Mouse (Mus musculus) heart, postnatal 4 days (tissue): ENCODE measurements around the gene Gm49380. TPM values are rescaled to one million over a fixed set of nuclear protein-coding genes. Genes with fewer than 3 reads are reported as not detected.

Experiments used
- DNase-seq: peaks from one replicate; pipeline ENCODE4 v3.0.0; 2021
- total RNA-seq, 2 experiments: library from RNA; stranded (reverse); gene quantifications; 2 replicates each; pipeline ENCODE4 v1.2.3; 2021

The Gm49380 gene
- total RNA-seq, 2 experiments from 2014 or later: not detected

DNA sequence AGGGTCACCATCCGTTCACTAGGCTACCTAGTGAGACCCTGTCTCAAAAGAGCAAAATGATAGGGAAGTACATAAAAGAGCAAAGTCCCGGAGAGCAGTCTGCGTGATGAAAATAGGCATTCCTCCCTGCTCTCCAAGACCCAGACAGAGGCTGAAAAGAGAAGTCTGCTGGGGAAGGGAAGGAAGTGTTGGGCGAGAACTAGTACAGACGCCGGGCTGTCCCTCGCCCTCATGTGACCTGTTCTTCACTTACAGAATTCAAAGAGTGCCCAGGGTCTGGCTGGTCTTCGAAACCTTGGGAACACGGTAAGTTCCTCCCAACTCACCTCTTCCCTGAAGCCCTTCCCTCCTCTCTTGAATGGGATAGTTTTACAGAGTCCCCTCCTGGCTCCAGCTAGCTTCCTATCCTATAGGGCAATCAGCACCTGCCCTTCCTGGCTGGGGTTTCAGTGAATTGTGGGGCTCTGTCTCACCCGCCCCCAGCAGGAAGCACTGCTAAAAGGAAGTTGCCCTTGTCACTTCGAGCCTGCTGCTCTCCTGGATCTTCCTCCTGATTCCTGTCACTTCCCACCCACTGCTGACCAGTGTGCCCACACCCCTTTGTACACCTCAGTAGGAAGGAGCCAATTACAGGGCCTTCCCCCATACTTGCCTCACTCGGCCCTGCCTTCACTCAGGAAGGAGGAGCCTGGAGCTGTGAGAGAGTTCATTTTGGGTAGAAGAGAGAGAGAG is 24.3 kb downstream of the Gm49380 start:
- DNase-seq: no peak

DNA sequence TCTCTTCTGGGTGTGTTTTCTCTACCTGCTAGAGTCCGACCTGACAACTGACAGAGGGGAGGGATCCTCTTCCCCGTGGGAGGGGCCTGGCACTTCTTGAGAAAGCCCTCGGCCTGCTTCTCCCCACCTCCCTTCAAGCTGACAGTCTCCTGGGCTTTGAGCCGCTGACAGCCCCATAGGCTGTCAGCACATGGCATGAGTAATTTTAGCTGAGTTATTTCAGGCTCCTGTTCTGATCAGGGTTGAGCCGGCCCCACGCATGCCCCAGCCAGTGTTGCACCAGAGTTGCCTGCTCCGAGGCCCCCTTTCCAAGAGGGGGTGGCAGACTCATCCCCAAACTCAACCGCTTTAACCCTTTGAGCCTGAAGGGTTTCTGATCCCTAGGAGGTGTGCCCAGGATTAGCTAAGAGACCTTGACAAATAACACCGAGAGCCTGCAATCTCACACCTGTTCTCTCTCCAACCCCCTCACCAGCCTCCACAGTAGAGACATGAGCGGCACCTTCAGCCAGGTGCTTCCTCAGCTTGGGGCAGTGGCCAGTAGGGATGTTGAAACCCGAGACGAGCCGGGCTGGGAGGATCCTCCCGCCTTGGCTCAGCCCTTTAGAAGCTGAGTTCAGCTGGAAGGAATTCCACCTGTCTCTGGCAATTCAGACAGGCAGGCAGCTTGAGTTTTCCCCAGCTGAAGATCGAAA is 25.4 kb downstream of the Gm49380 start:
- DNase-seq: peak; percentile 71

DNA sequence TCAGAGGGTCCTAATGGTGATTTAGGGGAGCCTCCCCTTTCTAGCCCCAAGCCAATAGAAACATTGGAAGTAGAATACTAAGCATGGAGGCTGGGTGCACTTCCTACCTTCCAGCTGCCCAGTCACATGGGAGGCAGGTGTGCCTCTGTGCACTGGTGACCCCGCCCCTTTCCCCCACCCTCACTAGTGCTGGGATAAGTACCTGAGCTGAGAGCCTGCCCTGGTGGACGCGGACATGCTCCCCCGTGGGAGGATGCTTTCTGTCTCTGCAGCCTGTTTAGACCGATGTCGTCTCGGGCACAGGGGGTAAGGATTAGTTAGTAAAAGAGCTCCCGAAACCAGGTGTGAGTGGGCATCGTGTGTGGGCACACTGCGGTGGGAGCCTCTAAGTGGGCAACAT is 26.3 kb downstream of the Gm49380 start:
- no peak for DNase-seq

DNA sequence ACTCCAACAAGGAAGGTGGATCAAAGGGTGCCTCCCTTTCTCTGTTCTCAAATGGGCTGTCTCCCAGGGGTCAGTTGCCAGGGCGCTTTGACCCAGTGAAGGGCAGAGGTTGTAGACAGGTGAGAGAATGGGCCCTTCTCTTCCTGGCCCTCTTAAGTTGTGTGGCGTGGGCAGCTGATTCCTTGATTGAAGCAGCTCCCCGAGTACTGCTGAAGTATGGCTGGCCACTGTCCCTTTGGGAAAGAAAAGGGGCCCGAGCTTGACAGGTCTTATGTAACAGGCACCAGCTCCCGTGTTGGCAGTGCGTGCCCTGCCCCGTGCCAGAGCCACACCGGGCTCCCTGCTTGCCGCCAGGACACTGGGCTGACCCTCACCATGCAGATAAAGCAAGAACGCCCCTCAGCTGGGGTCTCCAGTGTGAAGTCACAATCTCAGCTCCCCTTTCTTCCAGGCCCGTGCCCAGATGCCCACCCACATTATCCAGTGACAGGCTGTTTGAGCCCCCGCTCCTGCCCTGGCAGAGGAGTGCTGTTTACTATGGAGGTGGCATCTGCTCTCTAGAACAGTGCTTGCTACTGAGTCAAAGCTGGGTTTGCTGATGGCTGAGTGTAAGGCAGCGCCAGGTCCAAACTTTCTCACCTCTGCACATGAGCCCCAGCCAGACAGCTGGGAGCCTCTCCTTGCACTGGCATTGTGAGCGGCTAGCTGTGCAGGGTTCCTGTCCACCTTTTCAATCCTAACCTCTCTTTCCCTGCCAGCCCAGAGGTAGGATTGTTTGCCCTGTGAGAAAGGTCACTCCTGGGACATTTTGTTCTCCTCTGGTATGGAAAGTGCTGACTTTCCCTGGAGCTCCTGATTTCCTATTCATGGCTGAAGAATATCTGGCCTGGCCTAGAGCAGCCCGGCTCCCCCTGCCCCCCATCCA is 27.3 kb downstream of the Gm49380 start:
- DNase-seq: peak; percentile 72

DNA sequence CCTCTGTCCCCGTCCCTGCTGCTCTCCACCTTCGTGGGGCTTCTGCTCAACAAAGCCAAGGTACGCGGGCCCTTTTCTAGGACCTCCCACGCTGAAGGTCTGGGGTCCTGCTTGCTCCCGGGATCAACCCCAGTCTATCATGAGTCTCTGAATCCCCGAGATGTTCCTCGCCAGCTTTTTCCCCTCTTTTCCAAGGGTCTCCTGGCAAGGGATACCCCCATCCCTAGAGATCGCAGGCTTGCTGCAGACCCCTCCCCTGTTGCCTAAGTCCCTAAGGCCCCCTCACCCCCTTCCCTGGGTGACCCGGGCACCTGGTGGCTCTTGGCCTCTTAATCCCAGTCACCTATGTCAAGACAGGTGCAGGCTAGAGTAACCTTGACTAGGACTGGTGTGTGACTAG is 28.0 kb downstream of the Gm49380 start:
- no peak for DNase-seq

DNA sequence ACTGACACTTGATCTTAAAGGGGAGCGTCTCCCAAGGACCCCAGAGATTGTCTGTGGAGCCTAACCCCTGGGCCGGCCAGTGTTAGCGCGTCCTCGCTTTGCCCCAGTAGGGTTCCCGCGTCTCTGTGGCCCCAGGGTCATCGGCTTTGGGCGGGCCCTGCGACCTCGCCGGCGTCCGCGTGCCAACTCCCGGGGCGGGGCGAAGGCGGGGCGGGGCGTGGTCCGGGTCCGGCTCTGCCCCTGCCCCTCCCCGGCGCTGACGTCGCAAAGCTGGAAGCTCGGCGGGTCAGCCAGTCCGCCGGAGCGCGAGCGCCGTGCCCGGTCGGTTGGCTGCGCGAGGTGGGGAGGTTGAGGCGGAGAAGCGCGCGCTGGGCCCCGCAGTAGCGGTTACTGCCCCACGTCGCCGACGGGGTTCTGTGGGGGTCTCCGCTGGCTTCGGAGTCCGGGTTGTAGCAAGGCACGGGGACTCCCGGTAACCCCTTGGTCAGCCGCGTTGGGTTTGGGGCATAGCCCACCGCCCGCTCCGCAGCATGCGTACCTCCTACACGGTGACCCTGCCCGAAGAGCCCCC is 28.6 kb downstream of the Gm49380 start:
- DNase-seq: peak; percentile 96

DNA sequence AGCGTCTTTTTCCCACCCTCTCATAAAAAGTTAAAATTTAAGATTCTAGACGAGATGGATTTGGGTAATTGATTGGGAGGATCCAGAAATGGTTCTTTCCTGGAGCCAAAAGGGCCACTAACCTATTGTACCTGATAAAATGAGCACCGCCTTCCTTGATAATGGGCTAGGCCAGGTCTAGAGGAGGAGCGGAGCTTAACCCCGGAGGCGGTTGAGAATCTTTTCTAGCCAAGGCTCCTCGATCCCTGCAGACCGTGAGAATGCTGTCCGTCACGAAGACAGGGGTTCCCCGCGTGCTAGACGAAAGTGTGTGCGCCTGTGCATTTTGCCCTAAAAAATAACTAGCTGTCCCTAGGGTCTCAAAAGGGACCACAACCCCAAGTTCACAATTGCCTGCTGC is 29.1 kb downstream of the Gm49380 start:
- no peak for DNase-seq

DNA sequence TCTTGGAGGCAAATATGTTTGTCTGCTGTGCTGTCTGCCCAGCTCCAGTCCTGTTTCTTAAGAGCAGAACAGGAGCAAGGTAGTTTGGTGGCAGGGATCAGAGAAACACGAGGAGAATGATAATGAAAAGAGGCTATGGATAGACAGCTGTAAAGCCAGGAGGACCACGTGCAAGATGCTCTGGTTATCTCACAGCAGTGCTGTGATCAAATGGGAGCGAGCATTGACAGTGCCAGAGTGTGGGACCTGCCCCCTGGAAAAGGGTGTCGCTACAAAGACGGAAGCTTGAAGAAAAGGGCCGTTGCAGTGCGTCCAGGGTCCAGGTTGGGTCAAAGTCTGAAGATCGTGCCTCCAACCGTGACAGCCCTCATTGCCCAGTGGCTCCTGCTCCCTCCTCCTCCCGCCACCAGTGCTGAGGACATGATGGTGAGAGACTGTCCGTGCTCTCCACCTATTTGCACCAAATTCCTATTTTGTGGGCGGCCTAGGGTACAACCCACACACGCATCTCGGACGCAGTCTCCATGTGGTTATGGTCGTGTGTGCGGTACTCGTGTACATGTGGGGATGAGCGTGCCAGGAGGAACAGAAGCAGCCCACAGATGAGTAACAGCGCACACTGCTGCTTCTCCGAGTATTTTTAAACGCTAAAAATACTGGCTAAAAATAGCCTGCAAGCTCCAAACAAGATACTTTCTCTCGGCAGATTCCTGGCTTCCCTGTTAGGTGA is 29.7 kb downstream of the Gm49380 start:
- no peak for DNase-seq

DNA sequence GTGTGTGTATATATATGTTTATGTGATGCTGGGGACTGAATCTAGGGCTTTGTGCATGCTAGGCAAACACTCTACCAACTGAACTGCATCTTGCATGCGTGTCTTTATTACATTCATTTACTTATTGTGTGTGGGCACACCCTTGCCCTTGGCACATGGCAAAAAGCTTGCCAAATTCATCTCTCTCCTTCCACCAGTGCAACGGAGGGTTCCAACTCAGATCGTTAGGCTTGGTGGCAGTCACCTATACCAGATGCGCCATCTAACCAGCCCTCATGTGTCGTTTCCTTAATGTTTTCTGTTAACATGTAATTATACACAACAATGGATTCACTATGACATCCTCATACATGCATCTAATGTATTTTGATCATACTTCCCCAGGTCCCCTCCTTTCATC is 31.0 kb downstream of the Gm49380 start:
- no peak for DNase-seq

DNA sequence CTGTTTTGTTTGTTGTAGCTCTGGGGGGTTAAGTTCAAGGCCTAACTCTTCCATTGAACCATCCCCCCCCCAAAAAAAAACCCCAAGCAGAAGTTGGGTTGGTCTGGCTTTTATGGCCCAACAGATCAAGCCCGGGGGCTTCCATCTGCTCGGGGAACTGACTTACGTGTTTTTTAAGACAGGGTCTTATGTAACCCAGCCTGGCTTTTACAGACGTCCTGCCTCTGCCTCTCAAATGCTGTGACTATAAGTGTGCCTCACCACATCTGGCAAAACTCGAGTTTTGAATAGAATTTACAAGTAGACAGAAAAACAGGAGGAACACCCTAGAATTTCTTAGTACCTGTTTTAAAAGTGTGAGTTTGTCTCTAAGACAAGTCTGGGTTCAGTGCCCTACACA is 31.7 kb downstream of the Gm49380 start:
- DNase-seq: no peak

DNA sequence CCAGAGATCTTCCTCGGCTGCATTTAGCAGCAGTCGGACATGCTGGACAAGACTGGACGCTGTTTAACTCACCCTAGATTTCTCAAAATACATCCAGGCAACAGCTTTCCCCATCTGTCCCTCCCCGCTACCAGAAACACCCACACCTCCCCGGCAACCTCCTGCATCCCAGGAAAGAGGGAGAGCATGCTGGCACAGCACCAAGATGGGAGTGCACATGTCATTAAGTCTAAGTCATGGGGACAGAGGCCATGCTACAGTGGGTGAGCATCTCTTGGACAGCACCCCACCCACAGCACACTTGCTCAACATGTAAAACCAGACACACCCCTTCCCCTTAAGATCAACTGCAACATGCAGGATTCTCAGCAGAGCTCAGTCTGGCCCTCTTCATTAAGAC is 32.3 kb downstream of the Gm49380 start:
- DNase-seq: peak; percentile 68

DNA sequence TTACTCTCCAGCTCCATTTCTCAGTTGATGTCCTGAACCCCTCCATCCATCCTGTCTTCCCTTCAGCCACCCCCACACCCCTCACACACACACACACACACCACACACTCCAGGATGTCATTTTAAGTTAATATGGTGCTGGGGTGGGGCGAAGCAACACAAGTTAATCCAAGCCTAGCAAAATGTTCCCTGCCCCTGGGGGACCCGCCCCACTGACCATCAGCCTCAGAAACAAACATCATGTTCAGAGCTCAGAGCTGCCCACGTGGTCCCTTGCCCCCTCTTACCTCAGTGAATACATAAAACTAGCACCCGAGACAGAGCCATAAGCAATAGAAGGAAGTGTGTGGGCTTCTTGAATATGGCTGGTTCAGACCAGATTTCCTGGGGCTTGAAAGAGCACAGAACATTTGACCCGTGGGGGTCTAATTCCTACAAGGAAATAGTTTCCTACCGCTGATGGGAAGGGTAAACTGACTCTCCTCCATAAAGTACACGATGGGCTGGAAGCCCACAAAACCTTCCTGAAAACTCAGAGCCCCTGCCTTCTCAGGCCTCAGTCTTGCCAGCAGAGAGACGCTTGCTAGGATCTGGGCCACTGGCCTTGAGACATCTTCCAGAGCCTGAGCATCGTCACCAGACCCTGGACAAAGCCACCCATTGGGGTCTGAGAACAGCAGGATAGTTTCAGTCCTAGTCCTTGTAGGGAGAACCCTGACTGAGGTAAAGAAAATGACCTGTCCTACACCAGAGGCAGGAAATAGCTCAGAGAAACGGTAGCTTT is 33.1 kb downstream of the Gm49380 start:
- DNase-seq: no peak

DNA sequence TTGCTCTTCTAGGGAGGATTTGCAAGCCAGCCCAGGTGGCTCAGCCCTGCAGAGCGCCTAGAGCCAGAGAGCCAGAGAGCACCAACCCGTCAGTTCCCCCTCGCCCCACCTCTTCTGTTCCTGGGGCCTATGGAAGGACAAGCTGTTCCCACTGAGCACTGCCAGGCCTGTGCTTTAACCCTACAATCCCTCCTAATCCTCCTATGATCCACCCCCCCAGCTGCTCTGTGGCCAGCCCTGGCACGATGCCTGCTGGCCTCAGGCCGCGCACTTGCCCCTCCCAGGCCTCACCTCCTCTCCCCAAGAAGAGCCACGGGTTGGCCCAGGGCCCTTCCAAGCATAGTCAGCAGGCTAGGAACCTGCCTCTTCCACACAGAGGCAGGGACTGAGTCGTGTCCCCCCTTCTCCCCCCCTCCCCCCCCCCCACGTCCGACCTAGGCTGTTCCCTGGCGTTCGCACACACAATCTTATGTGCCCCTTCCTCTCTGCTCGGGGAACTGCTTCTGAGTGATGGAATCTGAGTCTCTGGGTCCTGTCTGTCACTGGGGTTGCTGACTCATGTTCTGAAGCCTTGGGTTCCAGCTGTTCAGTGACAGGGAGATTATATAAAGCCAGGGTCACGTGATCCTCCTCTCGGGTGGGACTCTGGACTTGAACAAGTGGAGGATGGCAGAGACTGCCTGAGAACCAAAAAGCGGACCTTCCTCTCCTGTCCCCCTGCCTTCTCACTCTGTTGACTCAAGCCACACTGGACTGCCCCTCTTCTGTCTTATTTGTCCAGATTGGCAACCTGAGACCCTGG is 34.1 kb downstream of the Gm49380 start:
- peak; percentile 90 for DNase-seq

DNA sequence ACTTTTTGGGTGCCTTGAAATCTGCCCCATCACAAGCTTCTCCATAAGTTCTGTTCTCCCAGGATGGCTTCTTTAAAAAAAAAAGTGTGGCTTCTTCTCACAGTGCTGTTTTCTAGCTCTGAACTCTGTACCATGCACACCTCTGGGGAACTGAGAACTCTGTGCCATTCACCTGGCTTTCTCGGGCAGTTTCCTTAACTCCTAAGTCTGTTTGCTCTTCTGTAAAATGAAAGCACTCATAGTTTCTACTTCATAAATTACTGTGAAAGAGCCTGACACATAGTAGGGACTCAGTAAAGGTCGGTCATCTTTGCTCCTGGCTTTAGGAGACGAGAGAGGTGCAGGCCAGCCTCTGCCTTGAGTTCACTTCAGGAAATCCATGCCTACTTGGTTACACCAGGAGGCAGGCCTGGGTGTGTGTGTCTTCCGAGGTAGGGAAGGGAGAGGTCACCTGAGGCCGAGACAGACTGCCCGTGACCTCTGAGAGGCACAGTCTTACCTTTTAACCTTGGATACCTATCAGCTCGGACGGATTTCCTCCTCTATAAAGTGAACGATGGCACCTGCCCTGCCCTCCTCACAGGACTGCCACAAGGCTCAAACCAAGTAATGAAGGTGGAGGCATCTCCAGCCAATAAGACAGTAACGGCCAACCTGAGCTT is 35.0 kb downstream of the Gm49380 start:
- DNase-seq: no peak

DNA sequence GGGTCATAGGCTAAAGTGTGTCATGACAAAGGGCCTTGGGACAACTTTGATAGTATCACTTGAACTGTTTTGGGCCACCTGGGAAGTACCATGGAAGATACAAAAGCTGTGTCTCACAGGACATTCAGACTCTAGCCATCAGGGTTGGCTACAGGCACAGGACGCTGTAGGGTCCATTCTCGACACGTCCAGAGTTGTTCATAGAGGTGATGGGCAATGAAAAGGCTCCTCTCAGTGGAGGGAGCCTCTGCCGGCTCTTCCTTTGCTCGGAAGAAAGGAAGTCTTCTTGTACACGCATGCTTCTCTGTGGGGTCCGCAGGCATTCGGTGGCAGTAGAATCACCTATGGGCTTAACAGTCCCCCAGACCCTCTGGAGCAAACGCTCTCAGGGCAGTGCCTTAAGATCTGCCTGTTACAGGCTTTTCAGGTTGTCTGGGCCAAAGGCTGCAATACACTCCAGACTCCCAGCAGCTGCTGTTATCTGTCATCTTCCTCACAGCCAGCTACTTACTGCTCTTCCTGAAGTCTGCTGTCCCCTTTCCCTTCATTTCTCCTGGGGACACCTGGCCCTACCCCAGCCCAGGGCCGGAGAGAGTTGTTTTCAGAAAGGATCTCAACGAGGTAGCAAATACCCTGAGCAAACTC is 35.9 kb downstream of the Gm49380 start:
- DNase-seq: no peak

DNA sequence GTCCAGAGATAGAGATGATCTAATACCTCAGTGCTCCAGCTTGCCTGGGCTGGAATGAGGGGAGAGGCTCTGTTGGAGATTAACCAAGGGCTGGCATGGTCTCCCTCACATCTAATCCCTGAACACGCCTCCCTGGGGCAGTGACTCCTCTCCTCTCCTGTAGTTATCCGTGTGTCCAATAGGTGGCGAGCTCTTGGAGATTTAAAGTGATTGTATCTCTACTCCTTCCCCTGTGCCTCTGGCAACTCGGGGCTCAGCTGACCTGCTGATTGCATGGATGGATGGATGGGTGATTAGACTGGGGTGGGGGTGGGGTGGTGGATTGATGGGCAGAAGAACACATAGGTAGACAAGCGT is 36.6 kb downstream of the Gm49380 start:
- peak; percentile 76 for DNase-seq

DNA sequence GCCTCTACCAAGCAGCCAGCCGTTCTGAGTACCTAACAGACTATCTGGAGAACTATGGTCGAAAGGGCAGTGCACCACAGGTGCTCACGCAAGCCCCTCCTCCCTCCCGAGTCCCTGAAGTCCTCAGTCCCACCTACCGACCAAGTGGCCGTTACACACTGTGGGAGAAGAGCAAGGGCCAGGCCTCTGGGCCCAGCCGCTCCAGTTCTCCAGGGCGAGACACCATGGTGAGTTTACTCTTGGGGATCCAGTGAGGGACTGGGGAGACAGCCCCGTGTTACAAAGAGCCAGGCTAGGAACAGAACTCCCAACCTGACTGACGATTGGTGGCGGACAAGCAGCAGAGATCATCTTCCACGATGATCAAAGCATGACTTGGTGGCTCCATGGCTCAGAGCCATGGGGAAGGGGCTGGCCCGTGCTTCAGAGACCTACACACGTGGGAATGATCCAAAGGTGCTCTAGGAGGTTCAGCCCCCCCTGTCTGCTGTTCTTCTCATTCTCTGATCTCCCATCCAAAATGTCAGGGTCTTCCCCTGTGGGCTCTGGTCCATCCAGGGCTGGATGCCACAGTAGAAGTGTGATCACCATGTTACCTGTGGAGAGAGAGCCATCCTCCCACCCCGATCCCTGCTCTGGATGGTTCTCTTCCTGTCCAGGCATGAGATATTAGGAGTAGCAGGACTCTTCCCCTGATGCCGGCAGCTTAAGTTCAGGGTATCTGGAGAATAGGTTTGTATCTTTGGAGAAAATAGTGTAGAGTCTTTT is 37.1 kb downstream of the Gm49380 start:
- peak; percentile 6 for DNase-seq

DNA sequence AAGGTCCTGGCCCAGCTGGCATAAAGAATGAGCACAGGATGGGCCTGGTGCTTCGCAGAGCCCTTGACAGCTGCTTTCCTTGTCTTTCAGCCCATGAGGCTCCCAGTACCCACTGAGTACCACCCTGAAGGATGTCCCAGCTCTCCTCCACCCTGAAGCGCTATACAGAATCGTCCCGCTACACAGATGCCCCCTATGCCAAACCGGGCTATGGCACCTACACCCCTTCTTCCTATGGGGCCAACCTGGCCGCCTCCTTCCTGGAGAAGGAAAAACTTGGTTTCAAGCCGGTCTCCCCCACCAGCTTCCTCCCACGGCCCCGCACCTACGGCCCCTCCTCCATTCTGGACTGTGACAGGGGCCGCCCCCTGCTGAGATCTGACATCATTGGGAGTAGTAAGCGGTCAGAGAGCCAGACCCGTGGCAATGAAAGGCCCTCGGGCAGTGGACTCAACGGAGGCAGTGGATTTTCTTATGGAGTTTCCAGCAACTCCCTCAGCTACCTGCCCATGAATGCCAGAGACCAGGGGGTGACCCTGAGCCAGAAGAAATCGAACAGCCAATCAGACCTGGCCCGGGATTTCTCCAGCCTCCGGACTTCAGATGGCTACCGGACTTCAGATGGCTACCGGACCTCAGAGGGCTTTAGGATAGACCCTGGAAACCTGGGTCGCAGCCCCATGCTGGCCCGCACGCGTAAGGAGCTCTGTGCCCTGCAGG is 37.9 kb downstream of the Gm49380 start:
- peak; percentile 9 for DNase-seq
